Mouse (Mus musculus) gastrocnemius, adult 2 months (tissue): Measurements from ENCODE around the gene Kcnj10. TPM values are rescaled to one million over a fixed set of nuclear protein-coding genes. Genes with fewer than 3 reads are reported as not detected.
A peak's percentile ranks its signal among the peaks of the same experiment; 100 is the strongest.

Experiments used
- DNase-seq: peaks from one replicate; pipeline ENCODE4 v3.0.0; 2022
- H3K27ac ChIP-seq: fragments of 200-600 bp; 2 replicates; pipeline ENCODE4 v1.8.1; 2022; ENCODE audit warnings: mild to moderate bottlenecking
- H3K4me3 ChIP-seq: fragments of 200-600 bp; 2 replicates; pipeline ENCODE4 v1.8.1; 2022; ENCODE audit warnings: mild to moderate bottlenecking, moderate library complexity
- CTCF ChIP-seq: fragments of 200-600 bp; IDR thresholded peaks from 2 replicates; pipeline ENCODE4 v1.8.1; 2022; ENCODE audit warnings: antibody characterized with exemption, mild to moderate bottlenecking, moderate library complexity
- intact Hi-C: fragments of 180-260 bp; cut with DNase I; formaldehyde crosslinking; loops from one replicate; pipeline ENCODE4 v1.15.1; 2025
- total RNA-seq, 2 experiments: library from RNA; stranded (reverse); gene quantifications; 2 replicates each; pipeline ENCODE4 v1.2.3; 2021

Kcnj10 gene
- total RNA-seq, 2 experiments from 2014 or later: 0.06 TPM; not detected in 1

- no peak for TF ChIP-seq CTCF
- Histone ChIP-seq H3K27ac (no peak overlapping the region), H3K4me3 (no peak overlapping the region)
- intact Hi-C loops: loop anchor here (5.0 kb wide), 2 partner anchors 98 to 188 kb away; partner anchors contain the start of genes Casq1 and Pex19
- peak; percentile 19 for DNase-seq
These were observed 26.1 kb upstream of the Kcnj10 start for GRCm38 (mm10) chr1:172314911-172315310.

- no peak for TF ChIP-seq CTCF
- Histone ChIP-seq H3K27ac (no peak overlapping the region), H3K4me3 (no peak overlapping the region)
- intact Hi-C loops: no loop called here
- peak; percentile 11 for DNase-seq
These were observed 23.6 kb upstream of the Kcnj10 start for GRCm38 (mm10) chr1:172317431-172317830.

GRCm38 (mm10) chr1:172317946-172318345, 23.1 kb upstream of the Kcnj10 start:
- intact Hi-C loops: no loop called here
- H3K27ac ChIP-seq: no peak overlapping the region
- no peak overlapping the region for H3K4me3 ChIP-seq
- no peak for DNase-seq
- TF ChIP-seq CTCF: no peak

- no peak for TF ChIP-seq CTCF
These were observed 22.5 kb upstream of the Kcnj10 start for GRCm38 (mm10) chr1:172318424-172319035.

DNA sequence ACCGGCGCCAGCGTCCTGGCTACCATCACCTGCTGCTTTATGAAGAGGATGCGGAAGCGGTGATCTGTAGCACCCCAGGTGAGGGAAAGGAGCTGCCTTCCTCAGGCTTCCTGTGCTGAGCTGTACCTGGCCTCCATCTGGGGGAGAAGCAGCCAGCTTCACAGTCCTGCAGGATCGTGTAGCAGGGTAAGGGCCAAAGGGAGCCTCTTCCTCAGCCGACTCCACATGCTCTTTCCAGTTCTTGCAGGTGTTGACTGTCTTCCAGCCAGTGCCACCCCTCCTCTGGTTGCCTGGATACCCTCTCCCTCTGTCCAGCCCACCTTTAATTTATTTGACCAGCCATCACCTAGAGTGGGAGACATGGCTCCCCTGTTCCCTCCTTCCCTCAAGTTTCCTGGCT, 21.7 kb upstream of the Kcnj10 start:
- TF ChIP-seq CTCF: no peak
- peak; percentile 10 for DNase-seq
- Histone ChIP-seq H3K4me3 (no peak overlapping the region), H3K27ac (no peak overlapping the region)
- intact Hi-C loops: no loop called here

More at GRCm38 (mm10) chr1:172318424-172319035, 22.5 kb upstream of the Kcnj10 start:
- DNase-seq: peak; percentile 17
- H3K4me3 ChIP-seq: no peak overlapping the region
- no peak overlapping the region for H3K27ac ChIP-seq
- intact Hi-C loops: no loop called here

- no peak for TF ChIP-seq CTCF
- intact Hi-C loops: loop anchor here (10.0 kb wide), 1 partner anchor 275 kb away; no protein-coding TSS in a partner anchor
- H3K27ac ChIP-seq: no peak overlapping the region
- DNase-seq: peak; percentile 12
- H3K4me3 ChIP-seq: no peak overlapping the region
These were observed 21.0 kb upstream of the Kcnj10 start for GRCm38 (mm10) chr1:172319921-172320411.

DNA sequence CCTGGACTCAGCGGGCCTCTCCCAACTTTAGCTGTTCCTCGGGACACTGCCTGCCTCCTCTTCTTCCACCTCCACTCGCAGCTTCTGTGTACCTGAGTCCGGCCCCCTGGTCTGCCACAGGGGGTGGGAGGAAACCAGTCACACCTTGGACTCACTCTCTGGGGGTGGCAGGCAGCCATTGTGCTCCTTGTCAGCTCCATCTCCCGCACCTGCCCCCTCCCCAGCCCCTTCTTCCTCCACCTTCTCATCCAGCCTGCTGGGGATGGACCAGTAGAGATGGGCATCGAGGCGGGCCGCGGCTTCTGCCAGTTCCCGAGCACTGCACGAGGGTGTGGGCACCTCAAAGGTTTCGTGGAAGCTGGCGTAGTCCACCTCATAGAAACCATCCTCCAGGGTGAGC, 18.3 kb upstream of the Kcnj10 start:
- intact Hi-C loops: loop anchor here (10.0 kb wide), 1 partner anchor 278 kb away; no protein-coding TSS in a partner anchor
- DNase-seq: peak; percentile 16
- TF ChIP-seq CTCF: no peak
- no peak overlapping the region for H3K4me3 ChIP-seq
- H3K27ac ChIP-seq: no peak overlapping the region

- intact Hi-C loops: loop anchor here (10.0 kb wide), 1 partner anchor 278 kb away; no protein-coding TSS in a partner anchor
- no peak for TF ChIP-seq CTCF
- Histone ChIP-seq H3K4me3 (no peak overlapping the region), H3K27ac (no peak overlapping the region)
- DNase-seq: peak; percentile 8
These were observed 17.7 kb upstream of the Kcnj10 start for GRCm38 (mm10) chr1:172323298-172323697.

DNA sequence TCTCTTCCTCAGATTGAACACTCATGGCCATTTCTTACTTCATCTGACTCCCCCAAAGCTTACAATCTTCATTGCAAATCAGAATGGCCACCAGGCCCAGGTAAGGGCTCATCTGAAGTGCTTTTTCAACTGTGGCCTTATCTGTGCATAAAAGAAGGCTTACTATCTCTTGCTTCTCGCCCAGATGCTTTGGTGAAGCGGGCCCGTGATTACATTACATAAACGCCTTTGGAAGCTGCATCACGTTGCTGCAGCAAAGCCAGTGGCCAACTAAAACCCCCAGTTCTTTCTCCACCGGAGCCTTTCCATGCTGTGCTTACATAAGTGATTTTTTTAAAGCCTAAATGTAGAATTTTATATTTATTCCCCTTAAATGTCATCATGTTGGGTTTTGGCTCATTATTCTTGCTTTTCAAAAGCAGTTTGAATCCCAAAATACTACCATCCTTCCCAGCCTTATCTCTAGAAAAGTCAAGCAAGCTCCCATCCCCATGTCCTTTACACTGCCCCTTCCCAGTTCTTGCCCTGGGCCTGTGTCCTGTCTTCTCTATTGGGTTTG, 17.1 kb upstream of the Kcnj10 start:
- Histone ChIP-seq H3K27ac (no peak overlapping the region), H3K4me3 (no peak overlapping the region)
- intact Hi-C loops: loop anchor here (10.0 kb wide), 1 partner anchor 279 kb away; no protein-coding TSS in a partner anchor
- peak; percentile 13 for DNase-seq
- TF ChIP-seq CTCF: no peak

DNA sequence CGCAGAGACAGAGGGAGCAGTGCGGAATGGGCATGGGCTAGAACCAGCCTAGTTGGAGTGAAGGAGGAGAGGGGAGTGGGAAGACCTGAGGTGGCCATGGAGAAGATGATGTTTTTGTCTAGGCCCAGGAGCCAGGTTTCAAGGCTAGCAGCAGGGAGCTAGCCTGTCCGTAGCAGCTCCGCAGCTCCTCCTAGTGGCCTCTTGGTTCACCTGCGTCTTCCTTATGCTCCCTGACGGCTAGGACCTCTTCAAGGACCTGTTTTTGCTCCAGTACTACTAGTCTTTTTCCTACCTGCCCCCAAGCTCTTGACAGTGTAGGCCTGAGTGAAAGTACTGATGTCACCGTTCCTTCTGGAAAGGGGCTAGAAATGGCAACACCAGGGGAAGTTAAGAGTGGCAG, 16.3 kb upstream of the Kcnj10 start:
- Histone ChIP-seq H3K4me3 (no peak overlapping the region), H3K27ac (no peak overlapping the region)
- peak; percentile 82 for DNase-seq
- TF ChIP-seq CTCF: peak; percentile 97; the same call in 1 of the 2 replicates
- intact Hi-C loops: loop anchor here (10.0 kb wide), 1 partner anchor 280 kb away; no protein-coding TSS in a partner anchor

DNA sequence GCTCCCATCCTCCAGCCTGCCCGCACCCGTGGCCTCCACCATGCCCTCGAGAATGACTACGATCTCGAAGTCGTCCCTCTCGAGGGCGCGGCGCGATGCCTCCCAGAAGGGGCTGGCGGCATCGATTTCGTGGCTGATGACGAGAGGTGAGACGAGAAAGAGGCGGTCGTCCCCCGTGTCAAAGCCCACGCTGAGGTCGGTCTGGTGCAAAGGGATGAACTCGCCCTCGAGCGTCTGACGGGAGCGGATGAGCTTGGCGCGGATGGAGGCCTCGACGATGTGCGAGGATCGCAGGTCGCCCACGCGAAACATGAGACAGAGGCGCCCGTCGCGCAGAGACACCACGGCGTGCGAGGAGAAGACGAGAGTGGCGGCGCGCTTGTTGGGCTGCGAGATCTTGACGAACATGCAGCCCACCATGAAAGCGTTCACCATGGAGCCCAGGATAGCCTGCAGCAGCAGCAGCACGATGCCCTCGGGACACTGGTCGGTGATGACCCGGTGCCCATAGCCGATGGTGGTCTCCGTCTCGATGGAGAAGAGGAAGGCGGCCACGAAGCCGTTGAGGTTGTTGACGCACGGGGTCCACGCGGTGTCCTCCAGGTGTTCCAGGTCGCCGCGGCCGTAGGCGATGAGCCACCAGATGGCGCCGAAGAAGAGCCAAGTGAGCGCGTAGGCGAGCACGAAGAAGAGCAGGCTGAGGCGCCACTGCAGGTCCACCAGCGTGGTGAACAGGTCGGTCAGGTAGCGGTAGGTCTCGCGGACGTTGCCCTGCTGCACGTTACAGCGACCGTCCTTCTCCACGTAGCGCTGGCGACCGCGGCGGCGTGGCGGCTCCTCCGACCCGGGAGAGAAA, 15.1 kb upstream of the Kcnj10 start:
- peak; percentile 70 for TF ChIP-seq CTCF
- Histone ChIP-seq H3K4me3 (peak overlapping the region; percentile 67), H3K27ac (no peak overlapping the region)
- intact Hi-C loops: loop anchor here (1.0 to 10.0 kb wide), 2 partner anchors 31 to 281 kb away; no protein-coding TSS in a partner anchor
- peak; percentile 84 for DNase-seq

DNA sequence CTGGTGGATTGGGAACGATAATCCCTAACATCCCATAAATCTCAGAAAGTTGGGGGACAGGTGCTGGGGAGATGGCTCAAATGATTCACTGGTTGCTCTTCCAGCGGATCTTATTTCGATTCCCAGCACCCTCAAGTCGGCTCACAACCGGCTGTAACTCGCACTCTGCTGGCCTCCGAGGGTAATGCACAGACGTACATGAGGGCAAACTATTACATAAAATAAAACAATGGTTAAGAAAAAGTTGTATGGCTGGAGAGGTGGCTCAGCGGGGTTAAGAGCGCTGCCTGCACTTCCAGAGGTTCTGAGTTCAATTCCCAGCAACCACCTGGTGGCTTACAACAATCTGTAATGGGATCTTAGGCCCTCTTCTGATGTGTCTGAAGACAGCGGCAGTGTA, 14.3 kb upstream of the Kcnj10 start:
- Histone ChIP-seq H3K27ac (no peak overlapping the region), H3K4me3 (peak overlapping the region; percentile 67)
- intact Hi-C loops: loop anchor here (1.0 to 10.0 kb wide), 2 partner anchors 31 to 282 kb away; no protein-coding TSS in a partner anchor
- DNase-seq: peak; percentile 16
- TF ChIP-seq CTCF: no peak
